Mouse (Mus musculus) spleen, adult 2 months (tissue): ENCODE measurements around the gene Lfng.

Source experiments
- CTCF ChIP-seq: fragments of 200-500 bp; IDR thresholded peaks from 2 replicates; pipeline ENCODE4 v1.5.1; 2011; ENCODE audit warnings: mild to moderate bottlenecking, inconsistent platforms; ENCODE audit not compliant: insufficient read depth, insufficient read length, insufficient replicate concordance; ENCODE audit errors: extremely low read depth
- POLR2A ChIP-seq: fragments of 200-500 bp; IDR thresholded peaks from 2 replicates; pipeline ENCODE4 v1.6.1; 2011; ENCODE audit warnings: low read depth, low read length, inconsistent platforms

- TF ChIP-seq POLR2A (no peak), CTCF (no peak)
These were observed 34.3 kb downstream of the Lfng start for GRCm38 (mm10) chr5:140641254-140641928.
